Mouse (Mus musculus) mature B cell (primary cell): Measurements from ENCODE around the gene Mrpl22.

ENCODE experiments used
- in situ Hi-C: fragments of 300-500 bp; cut with MboI; formaldehyde crosslinking; loops from 2 replicates; pipeline ENCODE4 v1.14.3; 2019

Gene Mrpl22

DNA sequence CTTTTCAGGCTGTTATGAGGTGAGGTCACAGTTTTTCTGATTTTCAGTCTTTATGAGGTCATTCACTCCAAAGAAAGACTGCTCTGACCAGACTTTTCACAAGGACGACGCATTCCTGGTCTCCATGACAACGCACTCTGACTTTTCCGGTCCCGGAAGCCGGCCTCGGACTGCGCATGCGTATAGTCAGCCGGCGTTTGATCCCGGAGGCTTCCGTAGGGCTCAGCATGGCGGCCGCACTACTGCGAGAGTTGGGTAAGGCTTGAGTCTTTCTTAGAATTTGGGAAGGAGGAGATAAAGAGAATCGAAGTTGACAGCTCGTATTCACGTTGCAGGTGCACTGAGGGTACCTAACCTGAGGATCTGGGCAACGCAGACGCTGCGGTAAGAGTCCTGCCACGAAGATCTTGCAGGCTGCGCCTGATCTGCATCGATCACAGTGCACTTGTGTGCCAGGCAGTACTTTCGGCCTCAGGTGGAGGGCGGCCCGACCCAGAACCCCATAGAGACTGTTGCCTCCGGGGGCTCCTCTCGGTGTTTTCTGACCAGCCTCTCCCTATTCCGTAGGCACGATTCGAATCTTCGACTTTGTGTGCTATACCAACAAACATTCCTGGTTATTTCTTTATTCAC, at the start of gene Mrpl22:
Mrpl22 (plus strand) TSS at position 203 of the 633 bp plus-strand sequence.
- in situ Hi-C loops: no loop called here

GRCm38 (mm10) chr11:58123711-58124110, 47.8 kb upstream of the Mrpl22 start:
- in situ Hi-C loops: no loop called here

DNA sequence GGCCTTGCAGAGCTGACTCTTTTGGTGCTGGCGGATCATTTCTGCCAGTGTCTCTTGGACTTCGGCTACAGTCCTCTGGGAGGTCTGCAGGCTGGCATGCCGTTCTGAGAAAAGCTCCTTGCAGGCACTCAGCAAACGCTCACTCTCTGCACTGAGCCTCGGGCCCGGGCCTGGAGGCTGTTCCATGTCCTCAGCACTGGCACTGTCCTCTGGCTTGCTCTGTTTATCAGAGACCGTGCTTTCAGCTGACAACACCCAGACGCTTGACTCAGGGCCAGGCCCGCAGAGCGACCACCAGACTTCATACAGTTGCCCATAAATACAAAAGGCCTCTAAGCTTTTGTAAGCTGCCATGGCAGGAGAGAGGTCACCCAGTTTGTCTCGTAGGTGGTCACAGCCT, 46.4 kb upstream of the Mrpl22 start:
- in situ Hi-C loops: no loop called here

DNA sequence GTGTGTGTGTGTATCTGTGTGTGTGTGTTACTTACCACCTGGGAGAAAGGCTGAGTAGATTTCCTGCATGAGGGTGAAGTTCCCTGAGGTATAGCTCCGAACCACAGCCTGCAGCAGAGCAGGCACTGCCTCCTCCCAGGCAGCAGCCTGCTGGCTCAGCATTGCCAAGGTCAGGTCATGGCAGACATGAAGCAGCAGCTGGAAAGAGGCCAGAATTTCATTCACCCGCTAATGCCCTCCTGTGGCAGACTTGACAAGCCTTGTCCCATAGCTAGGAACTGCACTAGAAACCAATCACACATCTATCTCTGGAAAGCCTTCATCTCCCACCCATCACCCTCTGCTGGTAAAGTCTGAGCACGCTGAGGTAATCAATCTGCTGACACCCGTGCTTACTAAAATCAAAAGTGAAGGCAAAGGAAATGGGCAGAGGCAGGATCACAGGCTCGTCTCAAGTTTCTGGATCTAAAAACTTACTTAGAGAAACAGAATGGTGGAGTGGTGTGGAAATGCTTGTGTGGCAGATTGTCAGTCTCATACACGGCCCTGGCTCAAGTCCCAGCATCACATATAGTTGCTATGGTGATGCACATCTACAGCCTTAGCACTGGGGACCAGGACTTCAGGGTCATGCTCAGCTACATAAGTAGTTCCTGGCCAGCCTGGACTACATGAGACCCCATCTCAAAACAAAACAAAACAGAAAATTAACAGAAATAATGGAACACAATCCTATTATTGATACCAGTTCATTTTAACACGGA, 44.9 kb upstream of the Mrpl22 start:
- in situ Hi-C loops: no loop called here

DNA sequence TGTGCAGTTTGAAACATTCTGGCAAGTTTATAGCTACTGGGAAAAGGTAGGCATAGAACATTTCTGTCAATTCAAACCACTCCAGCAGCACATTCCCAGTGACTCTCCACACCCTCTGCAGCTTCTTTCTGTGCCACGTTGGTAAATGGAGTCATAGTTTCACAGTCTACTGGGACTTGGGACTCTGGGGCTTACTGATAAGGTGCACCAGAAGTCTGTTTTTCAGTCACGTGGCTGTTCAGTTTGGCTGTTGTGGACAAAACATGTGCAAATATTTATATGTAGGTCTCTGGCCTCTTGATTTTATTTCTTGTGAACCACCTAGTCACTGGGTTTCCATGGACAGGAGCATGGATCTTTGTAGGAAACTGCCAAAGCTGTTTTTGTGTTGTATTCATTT, 43.9 kb upstream of the Mrpl22 start:
- in situ Hi-C loops: no loop called here

DNA sequence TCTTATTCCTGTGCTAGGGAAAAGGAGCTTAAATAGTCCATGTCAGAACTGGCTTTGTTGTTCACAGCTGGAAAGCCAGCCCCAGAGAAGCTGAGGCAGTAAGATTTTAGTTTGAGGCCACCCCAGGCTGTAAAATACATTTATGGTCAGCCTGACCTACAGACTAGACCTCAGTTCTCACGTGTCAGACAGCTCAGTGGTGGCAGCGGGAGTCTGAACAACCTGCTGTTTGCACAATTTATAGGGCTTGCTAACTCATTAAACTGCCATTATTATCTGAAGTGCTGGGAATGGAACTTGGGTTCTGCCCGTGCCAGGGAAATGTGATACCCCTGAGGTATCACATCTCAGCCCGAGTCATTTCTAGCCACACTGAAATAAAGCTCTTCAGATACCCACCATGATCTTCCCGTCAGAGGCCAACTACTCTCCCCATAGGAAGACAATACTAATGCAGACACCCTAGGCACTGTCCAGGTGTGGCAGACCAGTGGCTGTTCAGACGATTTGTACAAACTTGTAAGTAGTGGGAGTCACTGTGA, 42.1 kb upstream of the Mrpl22 start:
- in situ Hi-C loops: no loop called here

DNA sequence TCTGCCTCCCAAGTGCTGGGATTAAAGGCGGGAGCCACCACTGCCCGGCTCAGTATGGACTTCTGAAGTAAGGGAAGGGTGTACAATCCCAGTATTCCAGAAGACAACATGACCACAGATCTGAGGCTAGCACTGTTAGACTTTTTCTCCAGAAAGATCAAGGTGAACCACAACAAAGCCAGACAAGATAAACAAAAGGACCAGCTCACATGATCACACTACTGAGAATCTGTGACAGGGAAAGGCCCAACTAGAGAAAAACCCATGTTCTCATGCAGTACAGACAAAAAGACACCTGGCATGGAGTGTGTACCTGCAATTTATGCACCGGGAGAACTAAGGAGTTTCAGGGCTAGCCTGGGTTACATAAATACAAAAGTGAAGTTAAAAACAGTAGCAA, 39.4 kb upstream of the Mrpl22 start:
- in situ Hi-C loops: no loop called here

DNA sequence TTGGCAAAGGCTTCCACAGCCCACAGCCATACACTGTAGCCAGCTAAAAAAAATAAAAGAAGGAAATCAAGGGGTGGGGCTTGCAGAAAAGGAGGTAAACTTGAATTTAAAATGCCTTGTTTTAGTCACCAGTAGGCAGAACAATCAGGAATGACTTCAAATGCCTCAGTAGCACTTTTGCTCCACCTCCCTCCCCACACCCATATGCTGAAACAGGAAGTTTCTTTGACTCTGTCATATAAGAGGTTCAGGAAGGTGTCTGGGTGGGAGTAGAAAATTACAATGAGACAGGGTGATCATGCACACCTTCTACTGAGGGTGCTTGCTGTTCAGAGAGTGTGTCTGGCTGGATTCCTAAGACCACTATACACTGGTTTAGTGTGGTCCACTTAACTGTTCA, 36.6 kb upstream of the Mrpl22 start:
- in situ Hi-C loops: no loop called here

- in situ Hi-C loops: no loop called here
These were observed 36.2 kb upstream of the Mrpl22 start for GRCm38 (mm10) chr11:58135296-58135695.

DNA sequence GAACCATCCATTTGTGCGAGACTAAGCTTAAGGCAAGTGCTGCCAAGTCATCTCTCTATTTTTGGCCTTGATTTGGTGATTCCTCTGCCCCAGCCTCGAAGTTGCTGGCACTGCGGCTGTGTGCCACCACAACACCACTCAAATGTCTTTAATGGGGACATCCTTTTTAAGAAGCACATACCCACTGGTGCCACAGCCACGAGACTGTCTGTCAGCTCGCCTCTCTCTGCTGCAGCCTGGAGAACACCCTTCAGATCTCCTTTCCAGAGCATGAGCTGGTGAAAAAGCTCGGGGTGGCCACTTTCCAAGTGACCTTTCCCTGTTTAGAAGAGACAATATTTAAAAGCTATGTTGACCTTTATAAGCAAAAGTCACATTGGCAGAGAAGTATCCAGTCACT, 34.8 kb upstream of the Mrpl22 start:
- in situ Hi-C loops: no loop called here

DNA sequence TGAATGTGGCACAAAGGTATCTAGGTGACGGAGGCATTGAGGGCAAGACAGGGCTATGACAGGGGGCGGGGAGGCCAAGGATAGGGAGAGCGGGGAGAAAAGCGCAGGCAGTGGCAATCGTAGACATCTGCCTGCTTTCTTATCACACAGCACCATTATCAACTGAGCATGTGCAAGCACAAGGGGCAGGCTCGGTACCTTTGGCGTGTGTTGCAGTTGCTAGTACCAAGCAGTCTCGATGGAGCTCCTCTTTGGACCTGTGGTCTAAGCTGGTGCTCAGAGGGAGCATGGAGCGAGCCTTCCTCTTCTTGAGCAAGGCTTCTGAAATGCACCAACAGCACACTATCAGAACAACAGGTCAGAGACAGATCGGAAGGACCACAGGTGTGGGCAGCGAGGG, 32.6 kb upstream of the Mrpl22 start:
- in situ Hi-C loops: no loop called here

- in situ Hi-C loops: no loop called here
These were observed 32.0 kb upstream of the Mrpl22 start for GRCm38 (mm10) chr11:58139466-58139865.

GRCm38 (mm10) chr11:58143704-58144426, 27.6 kb upstream of the Mrpl22 start:
- in situ Hi-C loops: no loop called here

DNA sequence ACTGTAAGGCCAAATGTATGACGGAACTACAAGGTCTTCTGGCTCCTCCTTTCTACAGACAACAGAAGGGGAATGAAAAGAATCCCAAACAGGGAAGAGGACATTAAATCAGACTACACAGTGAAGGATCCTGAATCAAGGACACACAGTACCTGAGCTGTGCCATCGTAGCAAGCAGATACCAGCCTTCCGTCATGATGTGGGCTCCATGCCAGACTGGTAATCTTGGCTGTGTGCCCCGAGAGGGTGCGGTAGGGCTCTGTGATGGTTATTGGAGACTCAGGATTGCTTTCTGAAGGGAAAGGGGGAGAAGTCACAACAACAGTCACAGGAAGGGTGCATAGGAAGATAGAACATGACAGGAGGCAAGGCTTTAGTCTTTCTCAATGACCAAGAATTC, 25.2 kb upstream of the Mrpl22 start:
- in situ Hi-C loops: no loop called here

DNA sequence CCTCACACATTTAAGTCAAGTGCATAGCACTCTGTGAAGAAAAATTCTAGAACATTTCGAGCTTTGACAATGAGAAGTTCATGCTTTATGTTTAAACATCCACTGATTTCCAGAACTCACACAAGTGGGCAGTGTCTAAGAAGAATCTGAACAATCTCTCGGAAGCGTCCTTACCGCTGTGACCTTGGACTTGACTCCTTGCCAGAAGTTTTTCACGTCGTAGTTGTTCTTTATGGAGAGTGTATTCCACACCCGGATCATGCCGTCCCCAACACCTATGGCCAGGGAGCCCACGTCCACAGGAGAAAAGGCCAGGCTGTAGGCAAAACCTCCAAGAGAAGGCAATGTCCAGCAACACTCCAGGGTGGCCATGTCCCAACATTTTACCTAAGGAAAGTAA, 16.0 kb upstream of the Mrpl22 start:
- in situ Hi-C loops: no loop called here

- in situ Hi-C loops: no loop called here
These were observed 14.6 kb upstream of the Mrpl22 start for GRCm38 (mm10) chr11:58156871-58157270.

DNA sequence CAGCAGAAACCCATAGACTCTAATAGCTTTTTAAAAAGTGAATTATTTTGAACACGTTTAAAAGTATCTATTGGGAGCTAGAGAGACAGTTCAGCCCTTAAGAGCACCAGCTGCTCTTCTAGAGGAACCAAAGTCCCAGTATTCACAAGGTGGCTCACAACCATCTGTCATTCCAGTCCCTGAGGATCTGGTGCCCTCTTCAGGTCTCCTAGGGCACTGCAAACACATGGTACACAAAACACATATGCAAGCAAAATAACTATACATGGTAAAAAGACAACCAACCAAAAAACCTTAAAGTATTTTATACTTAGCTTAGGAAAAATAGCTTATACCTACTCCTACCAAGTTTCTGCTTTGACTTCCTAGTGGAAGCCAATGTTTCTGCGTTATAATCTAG, 6.4 kb upstream of the Mrpl22 start:
- in situ Hi-C loops: no loop called here

- in situ Hi-C loops: no loop called here
These were observed 3.7 kb upstream of the Mrpl22 start for GRCm38 (mm10) chr11:58167822-58168166.

- in situ Hi-C loops: no loop called here
These were observed 3.1 kb upstream of the Mrpl22 start, which contains the start of gene Gemin5 for GRCm38 (mm10) chr11:58168167-58168915. Gene Gemin5, minus strand, starts transcription at chr11:58168539.

- in situ Hi-C loops: no loop called here
These were observed 1.8 kb upstream of the Mrpl22 start for GRCm38 (mm10) chr11:58169666-58170065.

DNA sequence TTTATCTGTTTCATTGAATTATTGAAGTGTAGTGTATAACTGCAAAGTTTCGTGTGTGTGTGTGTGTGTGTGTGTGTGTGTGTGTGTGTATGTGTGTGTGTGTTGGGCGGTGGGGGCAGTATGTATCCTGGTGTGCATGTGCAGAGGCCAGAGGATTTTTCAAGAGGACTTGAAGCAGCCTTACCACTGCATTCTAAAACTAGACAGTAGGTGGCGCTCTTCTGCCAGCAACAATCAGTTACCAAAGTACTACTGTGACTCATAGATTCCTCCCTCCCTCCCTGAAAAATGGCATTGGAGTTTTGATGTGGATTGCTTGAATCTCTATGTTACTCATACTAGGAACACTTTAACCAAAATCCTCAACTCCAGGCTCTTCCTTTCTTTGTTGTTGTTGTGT, 8.1 kb downstream of the Mrpl22 start:
- in situ Hi-C loops: no loop called here

DNA sequence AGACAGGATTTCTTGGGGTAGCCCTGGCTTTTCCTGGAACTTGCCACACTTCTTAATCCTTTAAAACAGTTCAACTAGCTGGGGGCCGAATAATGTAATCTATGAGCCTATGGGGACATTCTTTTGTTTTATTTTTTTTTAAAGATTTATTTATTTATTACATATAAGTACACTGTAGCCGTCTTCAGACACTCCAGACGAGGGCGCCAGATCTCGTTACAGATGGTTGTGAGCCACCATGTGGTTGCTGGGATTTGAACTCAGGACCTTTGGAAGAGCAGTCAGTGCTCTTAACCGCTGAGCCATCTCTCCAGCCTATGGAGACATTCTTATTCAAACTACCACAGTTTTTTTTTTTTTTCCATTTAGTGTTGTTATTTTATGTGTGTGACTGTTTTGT, 8.5 kb downstream of the Mrpl22 start:
- in situ Hi-C loops: loop anchor here (5.0 kb wide), 1 partner anchor 52 kb away; no protein-coding TSS in a partner anchor
